Mouse (Mus musculus): Measurements from ENCODE around the gene Mapk1ip1. TPM values are rescaled to one million over a fixed set of nuclear protein-coding genes. Genes with fewer than 3 reads are reported as not detected.

The Mapk1ip1 gene
- polyA plus RNA-seq, 1 experiment: 0.38 TPM

- H3K36me3 ChIP-seq (ENCODE audit: control insufficient read depth): peaks cover 21% of the 10 kb centered on the region
- H3K4me1 ChIP-seq (ENCODE audit: control insufficient read depth): peaks cover 41% of the 10 kb centered on the region
- peak overlapping the region; percentile 89 for H3K4me3 ChIP-seq (replicated peaks)
- no peaks in the 10 kb centered on the region for H3K9me3 ChIP-seq (ENCODE audit: control insufficient read depth, low read length)
- TF ChIP-seq GATA1 (IDR thresholded peaks at IDR 0.05; ENCODE audit: low read length) (no peak), TAL1 (IDR thresholded peaks at IDR 0.05; ENCODE audit: low read length) (no peak)
- H3K27me3 ChIP-seq (ENCODE audit: control insufficient read depth): no peaks in the 10 kb centered on the region
Observed at GRCm38 (mm10) chr7:138845111-138845510, 962 bp downstream of the Mapk1ip1 start.

GRCm38 (mm10) chr7:138843421-138843820 is 2.7 kb downstream of the Mapk1ip1 start:
- Histone ChIP-seq H3K4me1 (ENCODE audit: control insufficient read depth) (peaks cover 34% of the 10 kb centered on the region), H3K4me3 (replicated peaks) (no peak overlapping the region), H3K36me3 (ENCODE audit: control insufficient read depth) (peaks cover 7% of the 10 kb centered on the region), H3K9me3 (ENCODE audit: control insufficient read depth, low read length) (no peaks in the 10 kb centered on the region), H3K27me3 (ENCODE audit: control insufficient read depth) (no peaks in the 10 kb centered on the region)
- no peak for TF ChIP-seq TAL1 (IDR thresholded peaks at IDR 0.05; ENCODE audit: low read length)
- no peak for TF ChIP-seq GATA1 (IDR thresholded peaks at IDR 0.05; ENCODE audit: low read length)

- TF ChIP-seq GATA1 (IDR thresholded peaks at IDR 0.05; ENCODE audit: low read length) (no peak), TAL1 (IDR thresholded peaks at IDR 0.05; ENCODE audit: low read length) (no peak)
- H3K4me3 ChIP-seq (replicated peaks): no peak overlapping the region
- H3K4me1 ChIP-seq (ENCODE audit: control insufficient read depth): peaks cover 16% of the 10 kb centered on the region
- peaks cover 2% of the 10 kb centered on the region; the same call in 1 of the 2 replicates for H3K36me3 ChIP-seq (ENCODE audit: control insufficient read depth)
- no peaks in the 10 kb centered on the region for H3K27me3 ChIP-seq (ENCODE audit: control insufficient read depth)
- H3K9me3 ChIP-seq (ENCODE audit: control insufficient read depth, low read length): no peaks in the 10 kb centered on the region
Observed at GRCm38 (mm10) chr7:138841436-138842151, 4.5 kb downstream of the Mapk1ip1 start.

GRCm38 (mm10) chr7:138840594-138841021 is 5.5 kb downstream of the Mapk1ip1 start:
- H3K36me3 ChIP-seq (ENCODE audit: control insufficient read depth): peaks cover 7% of the 10 kb centered on the region; the same call in 1 of the 2 replicates

GRCm38 (mm10) chr7:138835028-138835427 is 11.0 kb downstream of the Mapk1ip1 start:
- Histone ChIP-seq H3K27me3 (ENCODE audit: control insufficient read depth) (no peaks in the 10 kb centered on the region), H3K36me3 (ENCODE audit: control insufficient read depth) (peaks cover 9% of the 10 kb centered on the region; the same call in 1 of the 2 replicates), H3K9me3 (ENCODE audit: control insufficient read depth, low read length) (no peaks in the 10 kb centered on the region; the same call in 1 of the 2 replicates), H3K4me3 (replicated peaks) (no peak overlapping the region), H3K4me1 (ENCODE audit: control insufficient read depth) (no peaks in the 10 kb centered on the region)
- TF ChIP-seq GATA1 (IDR thresholded peaks at IDR 0.05; ENCODE audit: low read length) (no peak), TAL1 (IDR thresholded peaks at IDR 0.05; ENCODE audit: low read length) (no peak)

More at GRCm38 (mm10) chr7:138840594-138841021, 5.5 kb downstream of the Mapk1ip1 start:
- TF ChIP-seq GATA1 (IDR thresholded peaks at IDR 0.05; ENCODE audit: low read length): no peak
- no peak for TF ChIP-seq TAL1 (IDR thresholded peaks at IDR 0.05; ENCODE audit: low read length)
- Histone ChIP-seq H3K27me3 (ENCODE audit: control insufficient read depth) (no peaks in the 10 kb centered on the region), H3K4me1 (ENCODE audit: control insufficient read depth) (peaks cover 11% of the 10 kb centered on the region), H3K4me3 (replicated peaks) (no peak overlapping the region), H3K9me3 (ENCODE audit: control insufficient read depth, low read length) (no peaks in the 10 kb centered on the region)

GRCm38 (mm10) chr7:138827812-138828211 is 18.3 kb downstream of the Mapk1ip1 start:
- TF ChIP-seq GATA1 (IDR thresholded peaks at IDR 0.05; ENCODE audit: low read length): no peak
- TF ChIP-seq TAL1 (IDR thresholded peaks at IDR 0.05; ENCODE audit: low read length): no peak
- H3K27me3 ChIP-seq (ENCODE audit: control insufficient read depth): no peaks in the 10 kb centered on the region
- peaks cover 2% of the 10 kb centered on the region; the same call in 1 of the 2 replicates for H3K4me1 ChIP-seq (ENCODE audit: control insufficient read depth)
- H3K36me3 ChIP-seq (ENCODE audit: control insufficient read depth): no peaks in the 10 kb centered on the region
- H3K9me3 ChIP-seq (ENCODE audit: control insufficient read depth, low read length): peaks cover 2% of the 10 kb centered on the region; the same call in 1 of the 2 replicates
- H3K4me3 ChIP-seq (replicated peaks): no peak overlapping the region

GRCm38 (mm10) chr7:138824995-138825756 is 20.9 kb downstream of the Mapk1ip1 start:
- Histone ChIP-seq H3K4me3 (replicated peaks) (no peak overlapping the region), H3K27me3 (ENCODE audit: control insufficient read depth) (no peaks in the 10 kb centered on the region)
- TF ChIP-seq TAL1 (IDR thresholded peaks at IDR 0.05; ENCODE audit: low read length) (no peak), GATA1 (IDR thresholded peaks at IDR 0.05; ENCODE audit: low read length) (no peak)

GRCm38 (mm10) chr7:138824423-138824822 is 21.6 kb downstream of the Mapk1ip1 start:
- Histone ChIP-seq H3K36me3 (ENCODE audit: control insufficient read depth) (no peaks in the 10 kb centered on the region), H3K4me3 (replicated peaks) (no peak overlapping the region), H3K9me3 (ENCODE audit: control insufficient read depth, low read length) (no peaks in the 10 kb centered on the region), H3K4me1 (ENCODE audit: control insufficient read depth) (peaks cover 2% of the 10 kb centered on the region; the same call in 1 of the 2 replicates), H3K27me3 (ENCODE audit: control insufficient read depth) (no peaks in the 10 kb centered on the region)
- no peak for TF ChIP-seq GATA1 (IDR thresholded peaks at IDR 0.05; ENCODE audit: low read length)
- TF ChIP-seq TAL1 (IDR thresholded peaks at IDR 0.05; ENCODE audit: low read length): no peak

More at GRCm38 (mm10) chr7:138824995-138825756, 20.9 kb downstream of the Mapk1ip1 start:
- peaks cover 2% of the 10 kb centered on the region; the same call in 1 of the 2 replicates for H3K4me1 ChIP-seq (ENCODE audit: control insufficient read depth)
- H3K36me3 ChIP-seq (ENCODE audit: control insufficient read depth): no peaks in the 10 kb centered on the region
- peaks cover 2% of the 10 kb centered on the region; the same call in 1 of the 2 replicates for H3K9me3 ChIP-seq (ENCODE audit: control insufficient read depth, low read length)

- no peak for TF ChIP-seq GATA1 (IDR thresholded peaks at IDR 0.05; ENCODE audit: low read length)
- TF ChIP-seq TAL1 (IDR thresholded peaks at IDR 0.05; ENCODE audit: low read length): no peak
- no peaks in the 10 kb centered on the region for H3K27me3 ChIP-seq (ENCODE audit: control insufficient read depth)
- no peaks in the 10 kb centered on the region for H3K9me3 ChIP-seq (ENCODE audit: control insufficient read depth, low read length)
- H3K36me3 ChIP-seq (ENCODE audit: control insufficient read depth): no peaks in the 10 kb centered on the region
- H3K4me3 ChIP-seq (replicated peaks): no peak overlapping the region
- H3K4me1 ChIP-seq (ENCODE audit: control insufficient read depth): no peaks in the 10 kb centered on the region
Observed at GRCm38 (mm10) chr7:138818314-138818713, 27.8 kb downstream of the Mapk1ip1 start.
